Mouse (Mus musculus): Measurements from ENCODE around the gene Stk40. TPM values are rescaled to one million over a fixed set of nuclear protein-coding genes. Genes with fewer than 3 reads are reported as not detected.
"Not testable (repeated sequence)": the region's sequence is repeated elsewhere in the genome, so short reads cannot be mapped to it uniquely, and the experiment has no call there.

Stk40 gene
- total RNA-seq, 2 experiments from 2014 or later, result 25.9 to 30.5 TPM

DNA sequence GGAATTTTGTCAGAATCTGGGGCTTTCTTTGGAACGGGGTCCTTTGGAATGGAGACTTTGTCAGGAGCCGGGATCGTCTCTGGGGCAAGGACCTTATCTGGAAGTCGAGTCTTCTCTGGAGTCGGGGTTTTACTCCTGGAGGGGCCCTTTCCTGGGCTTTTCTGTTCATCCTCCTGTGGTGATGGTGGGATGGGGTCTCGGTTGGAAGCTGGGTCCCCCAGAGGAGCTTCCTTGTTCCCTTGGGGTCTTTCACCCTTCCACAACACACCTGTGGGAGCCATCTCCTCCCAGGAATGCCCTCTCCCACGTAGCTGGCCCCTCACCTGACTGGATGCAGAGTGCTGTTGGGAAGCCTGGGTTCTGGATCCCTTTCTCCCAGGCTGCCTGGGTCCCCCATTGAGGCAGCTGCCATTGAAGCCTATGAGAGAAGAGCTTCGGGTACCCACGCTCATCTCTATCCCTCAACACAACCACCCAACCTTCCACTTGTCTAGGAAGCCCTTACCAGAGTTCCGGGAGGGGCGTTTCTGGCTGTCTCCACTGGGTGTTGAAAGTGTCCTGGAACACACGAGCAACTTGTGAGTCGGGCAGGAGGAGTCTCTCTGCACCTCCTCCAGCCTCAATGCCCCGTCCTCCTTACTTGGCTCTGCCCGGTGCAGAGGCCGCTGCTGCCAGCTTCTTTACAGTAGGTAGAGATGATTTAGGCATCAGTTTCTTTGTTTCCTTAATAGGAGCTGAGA, 48.1 kb downstream of the Stk40 start:
- no peak for DNase-seq (ENCODE audit: low spot score in 2 of 2)

GRCm38 (mm10) chr4:126152864-126153263, 49.1 kb downstream of the Stk40 start:
- DNase-seq (ENCODE audit: low spot score in 2 of 2), result no peak

DNA sequence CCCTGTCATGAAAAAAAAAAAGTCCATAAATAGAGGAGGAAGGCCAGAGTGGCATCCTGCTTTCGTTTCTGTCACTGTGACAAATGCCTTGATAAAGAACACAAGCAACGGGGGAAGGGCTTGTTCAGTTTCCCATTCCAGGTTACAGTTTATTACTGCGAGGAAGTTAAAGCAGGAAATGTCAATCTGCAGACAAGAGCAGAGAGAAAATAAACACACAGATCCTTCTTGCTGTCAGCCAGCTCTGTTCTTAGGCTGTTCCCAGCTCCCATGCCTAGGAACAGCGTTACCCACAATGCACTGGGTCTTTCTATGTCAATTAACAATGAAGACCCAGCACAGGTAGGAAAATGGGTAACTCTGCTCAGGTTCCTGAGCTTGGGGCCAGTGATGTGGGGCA, 51.4 kb downstream of the Stk40 start:
- DNase-seq (ENCODE audit: low spot score in 2 of 2), result no peak

DNA sequence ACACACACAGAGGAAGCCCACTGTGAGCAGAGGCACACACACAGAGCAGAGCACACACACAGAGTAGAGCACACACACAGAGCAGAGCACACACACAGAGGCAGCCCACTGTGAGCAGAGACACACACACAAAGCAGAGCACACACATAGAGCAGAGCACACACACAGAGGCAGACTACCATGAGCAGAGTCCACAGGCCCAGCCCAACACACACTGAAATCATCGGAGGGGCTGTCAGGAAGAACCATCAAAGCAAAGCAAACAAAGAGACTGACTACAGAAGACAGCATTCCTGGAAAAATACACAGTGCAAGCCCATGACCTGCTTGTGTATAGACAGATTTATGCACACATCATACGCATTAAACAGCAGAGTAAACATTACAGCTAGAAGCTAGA, 52.1 kb downstream of the Stk40 start:
- no peak for DNase-seq (ENCODE audit: low spot score in 2 of 2)

GRCm38 (mm10) chr4:126156617-126157016, 52.9 kb downstream of the Stk40 start:
- no peak for DNase-seq (ENCODE audit: low spot score in 2 of 2)

DNA sequence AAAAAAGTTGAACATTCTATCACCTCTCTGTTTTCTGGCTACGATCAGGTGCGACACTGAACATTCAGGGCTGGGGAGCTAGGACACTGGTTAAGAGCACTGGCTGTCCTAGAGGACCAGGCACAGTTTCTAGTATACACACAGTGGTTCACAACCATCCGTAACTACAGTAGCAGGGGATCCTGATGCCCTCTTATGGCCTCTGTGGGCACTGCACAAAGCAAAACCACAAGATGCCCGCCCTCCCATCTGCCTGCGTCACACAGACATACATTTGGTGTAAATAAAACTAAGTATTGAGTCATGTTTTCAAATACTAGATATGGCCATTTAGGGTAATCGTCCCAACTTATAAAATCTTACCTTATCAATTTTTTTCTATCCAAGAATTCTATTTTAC, 53.8 kb downstream of the Stk40 start:
- DNase-seq (ENCODE audit: low spot score in 2 of 2), result no peak

- DNase-seq (ENCODE audit: low spot score in 2 of 2), result no peak
Observed at GRCm38 (mm10) chr4:126159455-126159854, 55.7 kb downstream of the Stk40 start.

GRCm38 (mm10) chr4:126160981-126161380, 57.2 kb downstream of the Stk40 start:
- DNase-seq (ENCODE audit: low spot score in 2 of 2), result no peak

GRCm38 (mm10) chr4:126161456-126161855, 57.7 kb downstream of the Stk40 start:
- DNase-seq (ENCODE audit: low spot score in 2 of 2), result no peak

DNA sequence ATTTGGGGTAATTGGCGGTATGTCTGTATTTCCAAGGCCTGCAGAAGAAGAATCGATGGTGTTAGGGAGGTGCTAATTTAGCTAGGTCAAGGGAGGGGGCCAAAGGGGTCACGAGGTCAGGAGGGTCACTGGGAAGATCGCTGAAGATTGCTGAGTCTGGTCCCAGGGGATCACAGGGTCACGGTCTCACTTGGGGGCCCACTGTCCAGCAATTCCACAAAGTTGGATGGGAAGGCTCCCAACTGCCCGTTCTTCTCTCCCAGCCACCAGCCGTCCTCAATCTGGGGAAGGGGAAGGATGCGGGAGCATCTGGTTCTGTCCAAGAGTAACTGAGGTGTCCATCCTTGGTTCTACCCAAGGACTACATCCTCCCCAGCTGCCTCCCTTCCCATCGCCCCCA, 58.2 kb downstream of the Stk40 start:
- DNase-seq (ENCODE audit: low spot score in 2 of 2), result no peak

DNA sequence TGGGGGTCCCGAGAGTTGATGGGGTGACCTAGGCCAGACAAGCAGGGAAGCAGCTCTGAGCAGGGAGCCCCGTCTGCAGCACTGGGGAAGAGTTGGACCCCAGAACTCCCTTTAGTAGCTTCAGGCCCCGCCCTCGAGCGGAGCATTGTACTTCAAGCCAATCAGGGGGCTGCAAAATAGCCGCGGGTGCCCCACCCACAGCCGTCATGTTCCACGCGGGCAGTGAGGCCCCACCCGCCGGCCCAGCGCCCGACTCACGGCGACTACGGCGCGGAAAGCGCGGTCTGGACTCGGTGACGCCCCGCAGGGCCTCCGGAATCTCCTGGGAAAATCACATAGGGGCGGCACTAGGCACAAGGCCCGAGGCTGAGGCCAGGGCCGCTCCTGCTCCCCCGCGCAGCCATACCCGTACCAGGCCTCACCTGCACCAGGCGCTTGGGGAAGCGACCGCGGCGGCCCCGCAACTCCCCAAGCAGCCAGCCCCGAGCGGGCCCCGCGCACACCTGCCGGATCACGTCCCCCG, 58.8 kb downstream of the Stk40 start:
- peak; percentile 79 to 83 for DNase-seq (ENCODE audit: low spot score in 2 of 2)

DNA sequence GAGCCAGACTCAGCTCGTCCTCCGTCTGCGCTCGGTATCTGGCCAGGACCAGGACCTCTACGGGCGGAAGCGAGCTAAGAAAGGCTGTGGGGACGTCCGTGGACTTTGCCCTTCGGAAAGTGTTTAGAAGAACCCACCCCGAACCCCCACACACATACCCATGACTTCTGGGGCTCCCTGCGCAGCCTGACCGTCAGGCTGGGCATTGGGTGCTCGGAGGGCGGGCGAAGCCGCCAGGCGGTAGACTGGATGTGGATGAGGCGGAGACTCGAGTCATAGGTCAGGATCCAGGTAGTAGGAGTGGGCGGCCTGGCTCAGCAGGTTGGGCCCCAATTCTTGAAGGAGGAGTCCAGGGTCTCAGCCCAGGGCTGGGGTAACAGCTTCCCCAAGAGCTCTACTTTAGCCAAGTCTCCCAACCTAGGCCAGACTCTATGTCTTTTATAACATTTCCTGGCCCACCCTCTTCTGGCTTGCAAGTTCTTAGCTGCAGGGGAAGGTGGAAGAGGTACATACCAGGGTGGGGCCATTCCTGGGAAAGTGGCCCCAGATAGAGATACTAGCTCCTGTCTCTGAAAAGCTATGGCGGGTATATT, 59.4 kb downstream of the Stk40 start, which contains the start of gene Sh3d21:
Gene Sh3d21 (minus strand): TSS at position 425 of the 593 bp plus-strand sequence.
- DNase-seq (ENCODE audit: low spot score in 2 of 2), result no peak

DNA sequence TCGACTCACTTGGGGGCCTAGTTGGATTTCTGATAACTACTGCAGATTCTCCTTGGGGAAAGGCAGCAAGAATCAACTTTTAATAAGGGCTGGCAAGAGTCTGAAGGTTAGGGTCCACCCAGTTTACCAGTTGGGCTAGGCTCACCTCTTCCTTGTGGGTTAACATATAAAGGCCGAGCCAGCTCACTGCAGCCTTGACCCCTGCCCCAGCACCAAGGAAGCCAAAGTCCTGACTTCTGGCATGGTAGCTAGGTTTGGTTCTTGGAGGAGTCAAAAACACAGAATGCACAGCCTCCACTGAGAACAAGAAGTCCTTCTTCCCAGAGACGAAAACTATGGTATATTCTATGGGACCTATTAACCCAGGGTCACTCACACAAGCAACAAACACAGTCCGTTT, 59.9 kb downstream of the Stk40 start:
- DNase-seq (ENCODE audit: low spot score in 2 of 2), result no peak

- not testable (repeated sequence) for DNase-seq (ENCODE audit: low spot score in 2 of 2)
Observed at GRCm38 (mm10) chr4:126165092-126165491, 61.3 kb downstream of the Stk40 start.

GRCm38 (mm10) chr4:126166084-126166483, 62.3 kb downstream of the Stk40 start:
- no peak for DNase-seq (ENCODE audit: low spot score in 2 of 2)

DNA sequence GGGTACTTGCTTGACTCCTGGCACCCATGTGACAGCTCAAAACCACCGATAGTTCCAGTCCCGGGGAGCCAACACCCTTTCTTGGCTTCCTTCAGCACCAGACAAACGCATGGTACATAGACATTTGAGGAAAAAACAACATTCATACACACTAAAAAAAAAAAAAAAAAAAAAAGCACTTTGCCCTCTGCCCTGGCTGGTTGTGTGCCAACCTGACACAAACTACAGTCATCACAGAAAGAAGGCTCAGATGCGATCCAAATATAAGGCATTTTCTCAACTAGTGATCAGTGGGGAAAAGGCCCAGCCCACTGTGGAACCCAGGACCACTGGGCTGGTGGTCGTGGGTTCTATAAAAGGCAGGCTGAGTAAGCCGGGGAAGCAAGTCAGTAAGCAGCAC, 65.1 kb downstream of the Stk40 start:
- no peak for DNase-seq (ENCODE audit: low spot score in 2 of 2)

GRCm38 (mm10) chr4:126170737-126171136, 67.0 kb downstream of the Stk40 start:
- DNase-seq (ENCODE audit: low spot score in 2 of 2), result not testable (repeated sequence)

GRCm38 (mm10) chr4:126173800-126174199, 70.0 kb downstream of the Stk40 start:
- DNase-seq (ENCODE audit: low spot score in 2 of 2), result no peak

GRCm38 (mm10) chr4:126175980-126176379, 72.2 kb downstream of the Stk40 start:
- not testable (repeated sequence) for DNase-seq (ENCODE audit: low spot score in 2 of 2)

DNA sequence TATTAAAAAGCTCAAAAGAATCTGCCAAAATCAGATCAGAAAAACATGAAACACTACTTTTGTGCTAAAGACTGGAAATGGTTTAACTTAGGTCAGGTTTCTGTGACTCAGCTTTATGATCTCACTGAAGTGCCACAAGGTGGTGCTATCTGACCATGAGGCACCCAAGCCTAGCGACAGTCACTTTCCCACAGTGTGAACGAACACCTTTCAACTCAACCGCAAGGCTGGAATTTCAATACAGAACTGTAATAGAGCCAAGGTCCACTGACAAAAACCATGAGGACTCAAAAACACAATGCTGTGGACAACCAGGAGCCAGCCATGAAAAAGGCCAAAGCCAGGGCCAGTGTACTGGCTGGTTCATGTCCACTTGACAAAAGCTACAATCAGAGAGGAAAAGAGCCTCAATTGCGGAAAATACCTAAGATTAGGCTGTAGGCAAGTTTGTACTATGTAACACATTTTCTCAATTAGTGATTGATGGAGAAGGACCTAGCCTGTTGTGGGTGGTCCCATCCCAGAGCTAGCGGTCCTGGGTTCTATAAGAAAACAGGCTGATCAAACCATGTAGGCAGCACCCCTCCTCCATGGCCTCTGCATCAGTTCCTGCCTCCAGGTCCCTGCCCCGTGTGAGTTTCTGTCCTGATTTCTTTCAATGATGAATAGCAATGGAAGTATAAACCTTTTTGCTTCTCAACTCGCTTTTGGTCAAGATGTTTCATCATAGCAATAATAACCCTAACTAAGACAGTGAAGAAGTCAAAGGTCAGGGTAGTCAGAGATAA, 77.6 kb downstream of the Stk40 start:
- DNase-seq (ENCODE audit: low spot score in 2 of 2), result no peak

DNA sequence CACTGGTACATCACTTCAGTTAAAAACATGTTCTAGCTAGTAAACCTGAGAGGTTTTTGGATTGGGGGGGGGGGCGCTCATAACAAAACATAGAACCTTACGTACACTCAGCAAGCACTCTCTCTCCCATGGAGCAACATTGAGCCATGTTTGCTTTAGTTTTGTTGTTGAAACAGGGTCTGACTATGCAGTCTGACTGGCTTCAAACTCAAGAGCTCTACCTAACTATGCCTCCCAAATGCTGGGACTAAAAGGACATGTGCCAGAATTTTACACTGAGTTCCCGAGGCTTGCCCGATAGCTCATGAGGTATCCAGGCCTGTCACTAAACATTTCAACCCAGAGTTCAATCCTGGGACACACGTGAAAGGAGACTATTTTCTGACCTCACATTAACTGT, 79.3 kb downstream of the Stk40 start:
- DNase-seq (ENCODE audit: low spot score in 2 of 2), result no peak

DNA sequence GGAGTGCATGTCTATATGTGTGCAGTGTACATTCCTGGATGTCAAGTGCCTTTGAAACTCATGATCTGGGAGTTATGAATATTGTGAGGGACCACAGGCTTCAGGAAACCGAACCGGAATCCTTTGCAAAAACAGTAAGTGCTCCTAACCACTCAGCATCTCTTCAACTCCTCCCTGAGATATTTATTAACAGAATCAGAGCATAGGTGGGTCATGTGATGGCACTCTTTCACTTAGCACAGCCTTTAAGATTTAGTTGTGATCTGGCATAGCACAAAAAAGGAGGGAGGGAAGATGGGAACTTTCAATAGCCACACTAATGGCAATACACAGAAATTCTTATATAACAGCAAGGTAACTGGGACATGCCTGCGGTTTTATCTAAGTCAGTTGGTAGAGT, 83.3 kb downstream of the Stk40 start:
- no peak for DNase-seq (ENCODE audit: low spot score in 2 of 2)
